Mouse (Mus musculus) hindbrain, embryonic 15.5 days (tissue): ENCODE measurements around the gene Arid1a. TPM values are rescaled to one million over a fixed set of nuclear protein-coding genes. Genes with fewer than 3 reads are reported as not detected.
"Not testable (repeated sequence)": the region's sequence is repeated elsewhere in the genome, so short reads cannot be mapped to it uniquely, and the experiment has no call there.

Experiments
- ATAC-seq: fragments of 200-750 bp; cut with Nextera tagmentation; 2 replicates; pipeline ENCODE4 v1.8.0; 2017; ENCODE audit warnings: low read depth, moderate number of reproducible peaks, moderate TSS enrichment; ENCODE audit not compliant: low FRiP score
- H3K27ac ChIP-seq: fragments of 300-500 bp; sonication (generic); replicated peaks from 2 replicates; pipeline ENCODE4 v1.5.1; 2015; ENCODE audit warnings: mild to moderate bottlenecking, inconsistent platforms
- H3K27me3 ChIP-seq: fragments of 300-500 bp; sonication (generic); 2 replicates; pipeline ENCODE4 v1.6.1; 2015; ENCODE audit warnings: control low read depth, inconsistent platforms
- H3K36me3 ChIP-seq: fragments of 300-500 bp; sonication (generic); 2 replicates; pipeline ENCODE4 v1.6.1; 2015; ENCODE audit warnings: control low read depth, inconsistent platforms
- H3K4me1 ChIP-seq: fragments of 300-500 bp; sonication (generic); replicated peaks from 2 replicates; pipeline ENCODE4 v1.6.1; 2015; ENCODE audit warnings: control low read depth, inconsistent platforms
- H3K4me2 ChIP-seq: fragments of 300-500 bp; sonication (generic); 2 replicates; pipeline ENCODE4 v1.6.1; 2015; ENCODE audit warnings: moderate library complexity, mild to moderate bottlenecking, inconsistent platforms
- H3K4me3 ChIP-seq: fragments of 300-500 bp; sonication (generic); 2 replicates; pipeline ENCODE4 v1.5.1; 2015; ENCODE audit warnings: mild to moderate bottlenecking, inconsistent platforms
- H3K9ac ChIP-seq: fragments of 300-500 bp; sonication (generic); 2 replicates; pipeline ENCODE4 v1.6.1; 2015; ENCODE audit warnings: inconsistent platforms
- H3K9me3 ChIP-seq: fragments of 300-500 bp; sonication (generic); 2 replicates; pipeline ENCODE4 v1.6.1; 2016; ENCODE audit warnings: control low read depth, inconsistent platforms
- WGBS: fragments of 180-500 bp; shearing (Covaris S2); methylation state at CpG from one replicate; pipeline ENCODE4 v1.1.7; 2015; 5-methylcytosine and 5-hydroxymethylcytosine counted together
- polyA plus RNA-seq: library from polyadenylated mRNA; unstranded; fragments of >200 nt; fragmentation: Nextera tagmentation; extraction: Ambion mirVana; gene quantifications from 2 replicates; pipeline ENCODE4 v1.2.1, GENCODE M21; 2015

The Arid1a gene
- polyA plus RNA-seq, 1 experiment from 2014 or later = 30.0 TPM

DNA sequence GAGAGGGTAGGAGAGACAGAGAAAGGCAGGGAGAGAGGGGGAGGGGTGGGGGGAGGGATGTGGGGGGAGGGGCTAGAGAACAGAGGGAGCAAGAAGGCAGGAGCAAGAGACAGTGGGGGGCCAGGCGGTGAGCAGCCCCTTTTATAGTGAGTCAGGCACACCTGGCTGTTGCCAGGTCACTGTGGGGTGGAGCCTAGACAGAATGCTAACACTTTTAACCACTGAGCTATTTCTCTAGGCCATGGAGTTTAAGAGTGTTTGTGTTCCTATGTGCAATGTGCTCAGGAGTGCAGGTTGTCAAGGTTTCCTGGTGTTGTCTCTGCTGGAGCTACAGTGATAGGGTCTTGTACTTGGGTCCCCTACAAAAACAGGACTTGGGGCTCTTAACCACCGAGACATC, 97.8 kb downstream of the Arid1a start:
- Histone ChIP-seq H3K27me3 (no peaks in the 10 kb centered on the region), H3K36me3 (0 out of 2 replicates have a peak, but pooled peaks cover 4% of the 10 kb centered on the region), H3K9me3 (no peaks in the 10 kb centered on the region), H3K4me2 (0 out of 2 replicates have a peak overlapping the region, but pooled peaks have one; percentile 45), H3K27ac (no peak overlapping the region), H3K4me1 (peaks cover 33% of the 10 kb centered on the region), H3K4me3 (no peak overlapping the region), H3K9ac (no peak overlapping the region)
- WGBS = 37% methylated on average over 2 of the region's 2 CpGs
- no peak for ATAC-seq

DNA sequence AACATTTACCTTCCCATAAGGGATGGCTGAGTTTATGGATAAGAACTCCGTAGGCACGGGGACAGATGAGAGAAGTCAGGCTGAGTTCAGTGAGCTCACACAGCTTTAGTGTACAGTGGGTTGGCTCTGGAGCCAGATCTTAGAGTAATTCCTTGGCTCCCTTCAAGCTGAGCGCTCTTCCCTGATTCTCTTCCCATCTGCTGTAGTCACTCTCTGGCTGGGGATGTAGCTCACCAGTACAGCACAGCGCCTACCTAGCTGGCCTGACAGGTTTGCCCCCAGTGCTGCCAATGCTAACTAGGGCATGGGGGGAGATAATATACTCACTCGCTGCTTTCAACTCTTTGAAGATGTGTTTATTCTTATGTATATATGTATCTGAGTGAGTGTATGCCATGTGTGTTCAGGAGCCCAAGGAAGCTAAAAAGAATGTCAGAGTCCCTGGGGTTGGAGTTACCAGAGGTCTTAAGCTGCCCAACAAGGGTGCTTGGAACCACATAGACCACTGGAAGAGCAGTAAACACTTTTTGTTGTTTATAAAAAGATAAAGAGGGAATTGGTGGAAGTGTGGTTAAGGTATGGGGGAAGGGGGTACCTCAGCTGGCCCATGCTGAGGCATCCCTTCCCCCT, 98.6 kb downstream of the Arid1a start:
- H3K4me3 ChIP-seq = no peak overlapping the region
- 42% methylated on average over 5 of the region's 5 CpGs for WGBS
- no peak for ATAC-seq
- H3K9ac ChIP-seq = no peak overlapping the region
- no peaks in the 10 kb centered on the region for H3K27me3 ChIP-seq
- 0 out of 2 replicates have a peak, but pooled peaks cover 4% of the 10 kb centered on the region for H3K36me3 ChIP-seq
- H3K4me2 ChIP-seq = no peak overlapping the region
- H3K4me1 ChIP-seq = peaks cover 33% of the 10 kb centered on the region
- H3K9me3 ChIP-seq = no peaks in the 10 kb centered on the region
- H3K27ac ChIP-seq = no peak overlapping the region

- WGBS = 16% methylated on average over 4 of the region's 4 CpGs
- Histone ChIP-seq H3K36me3 (0 out of 2 replicates have a peak, but pooled peaks cover 4% of the 10 kb centered on the region), H3K9me3 (no peaks in the 10 kb centered on the region), H3K4me3 (no peak overlapping the region), H3K27me3 (no peaks in the 10 kb centered on the region), H3K27ac (no peak overlapping the region), H3K4me1 (peaks cover 33% of the 10 kb centered on the region), H3K9ac (no peak overlapping the region), H3K4me2 (no peak overlapping the region)
- ATAC-seq = no peak
Measured at GRCm38 (mm10) chr4:133656997-133657396, 99.6 kb downstream of the Arid1a start.

DNA sequence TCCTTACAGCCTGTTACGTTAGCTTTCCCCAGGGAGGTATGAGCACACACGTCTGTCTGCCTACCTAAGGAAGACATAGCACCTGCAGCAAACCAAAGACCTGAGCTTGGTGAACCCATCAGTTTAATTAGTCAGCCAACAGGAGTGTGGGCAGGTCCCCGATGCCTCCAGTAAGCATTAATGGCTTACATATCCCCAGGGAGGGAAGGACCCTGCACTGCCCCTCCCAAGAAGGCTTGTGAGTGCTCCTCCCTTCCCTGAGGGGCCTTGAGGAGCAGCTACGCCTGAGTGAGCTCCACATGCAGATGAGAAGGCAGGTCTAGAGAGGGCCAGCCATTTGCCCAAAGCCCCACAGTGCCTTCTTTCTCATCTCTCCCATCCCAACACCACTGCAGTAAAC, 100.3 kb downstream of the Arid1a start:
- no peak overlapping the region for H3K4me3 ChIP-seq
- peaks cover 30% of the 10 kb centered on the region for H3K4me1 ChIP-seq
- no peak overlapping the region for H3K9ac ChIP-seq
- WGBS = 42% methylated on average over 4 of the region's 4 CpGs
- ATAC-seq = no peak
- H3K27ac ChIP-seq = no peak overlapping the region
- H3K4me2 ChIP-seq = no peak overlapping the region
- 0 out of 2 replicates have a peak, but pooled peaks cover 2% of the 10 kb centered on the region for H3K36me3 ChIP-seq
- H3K9me3 ChIP-seq = no peaks in the 10 kb centered on the region
- no peaks in the 10 kb centered on the region for H3K27me3 ChIP-seq

DNA sequence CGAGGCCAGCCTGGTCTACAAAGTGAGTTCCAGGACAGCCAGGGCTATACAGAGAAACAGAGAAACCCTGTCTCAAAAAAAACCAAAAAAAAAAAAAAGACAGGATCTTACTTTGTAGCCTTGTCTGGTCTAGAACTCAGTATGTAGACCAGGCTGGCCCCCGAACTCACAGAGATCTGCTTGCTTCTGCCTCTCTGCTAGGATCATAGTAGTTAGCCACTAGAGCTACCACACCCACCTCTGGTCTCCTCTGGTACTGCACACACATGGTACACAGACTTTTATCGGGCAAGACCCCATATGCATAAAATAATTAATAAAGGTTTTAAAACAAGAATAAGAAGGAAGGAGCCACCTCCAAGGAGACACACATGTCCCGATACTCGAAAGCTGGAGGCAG, 102.5 kb downstream of the Arid1a start:
- over 99% methylated on average over 5 of the region's 5 CpGs for WGBS
- not testable (repeated sequence) for ATAC-seq

GRCm38 (mm10) chr4:133652746-133653145, 103.8 kb downstream of the Arid1a start:
- no peak for ATAC-seq
- Histone ChIP-seq H3K27ac (no peak overlapping the region), H3K9me3 (no peaks in the 10 kb centered on the region), H3K27me3 (no peaks in the 10 kb centered on the region), H3K4me2 (no peak overlapping the region), H3K36me3 (no peaks in the 10 kb centered on the region), H3K9ac (no peak overlapping the region), H3K4me3 (no peak overlapping the region), H3K4me1 (no peaks in the 10 kb centered on the region)
- 76% methylated on average over 10 of the region's 10 CpGs for WGBS

More for the DNA sequence above, 102.5 kb downstream of the Arid1a start:
- H3K9me3 ChIP-seq, H3K4me1 ChIP-seq, H3K4me3 ChIP-seq, H3K36me3 ChIP-seq, H3K27ac ChIP-seq, H3K27me3 ChIP-seq, H3K9ac ChIP-seq, H3K4me2 ChIP-seq: not testable (repeated sequence)

DNA sequence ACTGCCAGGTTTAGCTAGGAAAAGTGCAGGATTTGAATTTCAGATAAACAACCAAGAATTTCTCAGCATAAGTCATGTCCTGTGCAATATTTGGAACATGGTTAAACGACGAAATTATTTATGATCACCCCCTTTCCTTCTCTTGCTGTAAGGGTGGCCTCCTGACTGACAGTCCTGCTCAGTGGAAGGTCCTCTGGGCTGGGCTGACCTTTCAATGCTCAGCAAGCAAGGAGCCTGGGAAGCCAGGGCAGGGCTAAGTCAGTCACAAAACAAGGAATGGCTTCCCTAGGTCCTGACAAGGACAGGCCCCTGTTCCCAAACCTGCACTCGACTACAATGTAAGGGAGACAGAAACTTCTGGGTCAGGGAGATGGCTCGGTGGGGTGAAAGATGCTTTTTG, 104.6 kb downstream of the Arid1a start:
- Histone ChIP-seq H3K4me1 (no peaks in the 10 kb centered on the region), H3K27me3 (no peaks in the 10 kb centered on the region), H3K4me2 (no peak overlapping the region), H3K9ac (no peak overlapping the region), H3K36me3 (no peaks in the 10 kb centered on the region), H3K4me3 (no peak overlapping the region), H3K9me3 (no peaks in the 10 kb centered on the region), H3K27ac (no peak overlapping the region)
- no peak for ATAC-seq
- WGBS = 70% methylated on average over 4 of the region's 4 CpGs

- no peak overlapping the region for H3K9ac ChIP-seq
- no peak for ATAC-seq
- no peaks in the 10 kb centered on the region for H3K9me3 ChIP-seq
- H3K4me3 ChIP-seq = no peak overlapping the region
- H3K27ac ChIP-seq = no peak overlapping the region
- no peak overlapping the region for H3K4me2 ChIP-seq
- no peaks in the 10 kb centered on the region for H3K27me3 ChIP-seq
- H3K4me1 ChIP-seq = no peaks in the 10 kb centered on the region
- H3K36me3 ChIP-seq = no peaks in the 10 kb centered on the region
- WGBS = 55% methylated on average over 10 of the region's 10 CpGs
Measured at GRCm38 (mm10) chr4:133651445-133651844, 105.1 kb downstream of the Arid1a start.

GRCm38 (mm10) chr4:133649989-133650699, 106.4 kb downstream of the Arid1a start, which contains the start of gene Zdhhc18:
Gene Zdhhc18 (minus strand): TSS chr4:133650154.
- no peaks in the 10 kb centered on the region for H3K9me3 ChIP-seq
- peak; percentile 61; the same call in 1 of the 2 replicates for ATAC-seq
- 0 out of 2 replicates have a peak within 1 kb of the TSS, but pooled peaks have one; percentile 9 for H3K4me3 ChIP-seq
- no peaks in the 10 kb centered on the region for H3K4me1 ChIP-seq
- peak within 1 kb of the TSS; percentile 41 for H3K4me2 ChIP-seq
- peak within 1 kb of the TSS; percentile 34; the same call in 1 of the 2 replicates for H3K27ac ChIP-seq
- H3K36me3 ChIP-seq = no peaks in the 10 kb centered on the region
- no peak within 1 kb of the TSS for H3K9ac ChIP-seq
- WGBS = 41% methylated on average over 7 of the region's 7 CpGs
- H3K27me3 ChIP-seq = no peaks in the 10 kb centered on the region

- H3K27me3 ChIP-seq, H3K4me1 ChIP-seq, H3K36me3 ChIP-seq, H3K9ac ChIP-seq, ATAC-seq, H3K9me3 ChIP-seq: not testable (repeated sequence)
- Histone ChIP-seq H3K27ac (peak overlapping the region; percentile 34; the same call in 1 of the 2 replicates), H3K4me2 (peak overlapping the region; percentile 41), H3K4me3 (0 out of 2 replicates have a peak overlapping the region, but pooled peaks have one; percentile 9)
- WGBS = 91% methylated on average over 5 of the region's 5 CpGs
Measured at GRCm38 (mm10) chr4:133649464-133649863, 107.1 kb downstream of the Arid1a start.

DNA sequence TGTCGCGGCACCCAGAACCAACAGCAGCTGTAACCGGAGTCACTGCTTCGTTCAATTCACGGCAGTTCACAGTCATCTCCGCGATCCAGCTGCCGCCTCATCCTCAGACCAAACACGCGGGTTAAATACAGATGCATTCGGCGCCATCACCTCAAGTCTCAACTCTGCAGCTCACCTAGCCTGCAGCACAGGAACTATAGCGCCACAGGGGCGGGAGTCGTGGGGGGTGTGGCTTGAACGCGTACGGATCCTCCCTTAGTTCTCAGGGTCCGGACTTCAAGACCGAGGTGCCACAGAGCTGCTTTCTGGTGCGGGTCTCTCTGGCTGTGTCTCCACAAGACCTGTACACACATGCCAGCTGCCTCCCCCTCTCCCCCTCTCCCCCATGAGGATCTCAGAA, 110.9 kb downstream of the Arid1a start:
- no peak overlapping the region for H3K27ac ChIP-seq
- H3K4me3 ChIP-seq = no peak overlapping the region
- no peaks in the 10 kb centered on the region for H3K9me3 ChIP-seq
- no peak for ATAC-seq
- no peaks in the 10 kb centered on the region for H3K27me3 ChIP-seq
- H3K36me3 ChIP-seq = no peaks in the 10 kb centered on the region
- 48% methylated on average over 21 of the region's 21 CpGs for WGBS
- H3K4me2 ChIP-seq = no peak overlapping the region
- H3K4me1 ChIP-seq = no peaks in the 10 kb centered on the region
- no peak overlapping the region for H3K9ac ChIP-seq

DNA sequence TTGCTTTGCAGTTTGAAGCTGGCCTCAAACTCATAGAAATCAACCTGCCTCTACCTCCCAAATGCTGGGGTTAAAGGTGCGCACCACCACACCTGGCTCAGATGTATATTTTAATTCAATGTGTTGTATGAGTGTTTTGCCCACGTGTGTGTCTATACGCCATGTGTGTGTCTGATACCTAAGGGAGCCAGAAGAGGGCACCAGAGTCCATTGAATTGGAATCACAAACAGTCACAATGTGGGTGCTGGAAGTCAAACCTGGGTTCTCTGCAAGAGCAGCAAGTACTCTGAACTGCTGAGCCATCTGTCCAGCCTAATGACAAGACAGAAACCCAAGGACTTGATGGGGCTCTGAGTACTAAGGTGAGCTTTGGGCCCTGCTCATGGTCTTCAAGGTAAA, 111.4 kb downstream of the Arid1a start:
- H3K9ac ChIP-seq = no peak overlapping the region

More for the DNA sequence above, 111.4 kb downstream of the Arid1a start:
- no peaks in the 10 kb centered on the region for H3K36me3 ChIP-seq
- no peak overlapping the region for H3K27ac ChIP-seq
- no peaks in the 10 kb centered on the region for H3K4me1 ChIP-seq
- no peaks in the 10 kb centered on the region for H3K9me3 ChIP-seq
- H3K27me3 ChIP-seq = no peaks in the 10 kb centered on the region
- H3K4me2 ChIP-seq = no peak overlapping the region
- no peak for ATAC-seq
- WGBS = 88% methylated on average over 3 of the region's 3 CpGs
- H3K4me3 ChIP-seq = no peak overlapping the region
